Mouse (Mus musculus) embryonic facial prominence, embryonic 10.5 days (tissue): ENCODE measurements around the gene Rln3. TPM values are rescaled to one million over a fixed set of nuclear protein-coding genes. Genes with fewer than 3 reads are reported as not detected.

Experiments used
- DNase-seq: peaks from one replicate; pipeline ENCODE4 v3.0.0-alpha.2; 2017; ENCODE audit warnings: low spot score
- H3K27ac ChIP-seq: fragments of 300-500 bp; sonication (generic); replicated peaks from 2 replicates; pipeline ENCODE4 v1.5.1; 2016; ENCODE audit warnings: mild to moderate bottlenecking
- H3K27me3 ChIP-seq: fragments of 300-500 bp; sonication (generic); replicated peaks from 2 replicates; pipeline ENCODE4 v1.6.1; 2016; ENCODE audit warnings: low read depth, mild to moderate bottlenecking; ENCODE audit not compliant: poor library complexity, severe bottlenecking
- H3K36me3 ChIP-seq: fragments of 300-500 bp; sonication (generic); replicated peaks from 2 replicates; pipeline ENCODE4 v1.6.1; 2016; ENCODE audit warnings: mild to moderate bottlenecking, moderate library complexity
- H3K4me1 ChIP-seq: fragments of 300-500 bp; sonication (generic); 2 replicates; pipeline ENCODE4 v1.6.1; 2016
- H3K4me3 ChIP-seq: fragments of 300-500 bp; sonication (generic); 2 replicates; pipeline ENCODE4 v1.5.1; 2016; ENCODE audit warnings: mild to moderate bottlenecking, moderate library complexity
- H3K9me3 ChIP-seq: fragments of 300-500 bp; sonication (generic); 2 replicates; pipeline ENCODE4 v1.6.1; 2016; ENCODE audit warnings: mild to moderate bottlenecking
- WGBS: fragments of 180-500 bp; shearing (Covaris S2); methylation state at CpG from one replicate; pipeline ENCODE4 v1.1.7; 2016; 5-methylcytosine and 5-hydroxymethylcytosine counted together
- polyA plus RNA-seq: library from polyadenylated mRNA; unstranded; fragments of >200 nt; fragmentation: Nextera tagmentation; extraction: Ambion mirVana; gene quantifications from 2 replicates; pipeline ENCODE4 v1.2.1, GENCODE M21; 2016

Rln3 gene
- polyA plus RNA-seq, 1 experiment from 2014 or later = not detected

DNA sequence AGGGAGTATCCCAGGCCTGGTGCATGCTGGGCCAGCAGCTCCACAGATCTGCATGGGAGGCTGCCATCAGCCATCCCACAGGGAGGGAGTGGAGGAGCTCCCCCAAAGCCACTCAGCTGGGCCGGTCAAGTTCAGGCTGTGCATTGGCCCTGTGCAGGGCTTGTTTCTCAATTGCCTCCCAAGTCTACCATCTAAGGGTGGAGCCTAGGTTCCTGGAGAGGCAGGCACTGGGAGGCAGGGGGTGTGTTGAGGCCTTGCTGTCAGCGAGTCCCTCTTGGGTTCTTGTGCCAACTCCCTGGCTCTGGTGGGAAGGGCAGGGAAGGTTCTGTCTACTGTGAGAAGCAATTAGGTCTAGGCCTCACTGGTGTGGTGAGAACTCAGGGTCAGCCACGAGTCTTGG is 27.1 kb upstream of the Rln3 start:
- H3K27ac ChIP-seq = peak overlapping the region; percentile 16; the same call in 1 of the 2 replicates
- H3K27me3 ChIP-seq = no peaks in the 10 kb centered on the region
- H3K4me1 ChIP-seq = peaks cover 76% of the 10 kb centered on the region
- no peak overlapping the region for H3K4me3 ChIP-seq
- peaks cover 33% of the 10 kb centered on the region for H3K36me3 ChIP-seq
- H3K9me3 ChIP-seq = no peaks in the 10 kb centered on the region
- WGBS = 82% methylated on average over 3 of the region's 3 CpGs
- DNase-seq = no peak

DNA sequence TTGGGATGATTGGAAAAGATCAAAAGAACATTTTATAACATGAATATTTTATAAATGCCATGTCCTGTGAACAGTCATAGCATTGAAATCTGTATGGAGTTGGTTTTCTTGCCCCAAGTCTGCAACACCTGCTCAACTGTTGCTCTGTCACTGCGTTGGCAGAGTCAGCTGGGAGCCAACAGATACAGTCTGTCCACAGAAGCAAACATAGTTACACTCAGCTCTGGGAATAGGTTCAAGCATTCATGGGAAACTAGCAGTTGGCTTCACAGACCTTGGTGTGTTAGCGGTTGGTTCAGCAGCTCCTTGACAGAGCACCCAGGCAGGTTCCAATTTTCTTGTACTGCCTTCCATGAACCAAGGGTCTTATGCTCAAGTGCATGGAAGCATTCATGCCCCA is 25.9 kb upstream of the Rln3 start:
- peaks cover 69% of the 10 kb centered on the region for H3K4me1 ChIP-seq
- H3K27ac ChIP-seq = no peak overlapping the region
- H3K4me3 ChIP-seq = no peak overlapping the region
- DNase-seq = no peak
- H3K27me3 ChIP-seq = no peaks in the 10 kb centered on the region
- H3K9me3 ChIP-seq = no peaks in the 10 kb centered on the region
- H3K36me3 ChIP-seq = peaks cover 21% of the 10 kb centered on the region
- WGBS = 91% methylated on average over 2 of the region's 2 CpGs

GRCm38 (mm10) chr8:84070241-84070640 is 25.4 kb upstream of the Rln3 start:
- DNase-seq = no peak
- peaks cover 17% of the 10 kb centered on the region for H3K36me3 ChIP-seq

GRCm38 (mm10) chr8:84069750-84070149 is 24.9 kb upstream of the Rln3 start:
- no peak overlapping the region for H3K4me3 ChIP-seq
- 0 out of 2 replicates have a peak overlapping the region, but pooled peaks have one; percentile 12 for H3K27ac ChIP-seq
- no peaks in the 10 kb centered on the region for H3K9me3 ChIP-seq
- DNase-seq = no peak
- no peaks in the 10 kb centered on the region for H3K27me3 ChIP-seq
- 75% methylated on average over 2 of the region's 2 CpGs for WGBS
- peaks cover 12% of the 10 kb centered on the region for H3K36me3 ChIP-seq
- peaks cover 62% of the 10 kb centered on the region for H3K4me1 ChIP-seq

More at GRCm38 (mm10) chr8:84070241-84070640, 25.4 kb upstream of the Rln3 start:
- 86% methylated on average over 5 of the region's 5 CpGs for WGBS
- H3K27ac ChIP-seq = no peak overlapping the region
- H3K4me1 ChIP-seq = peaks cover 67% of the 10 kb centered on the region
- no peak overlapping the region for H3K4me3 ChIP-seq
- H3K9me3 ChIP-seq = no peaks in the 10 kb centered on the region
- H3K27me3 ChIP-seq = no peaks in the 10 kb centered on the region

- WGBS = 27% methylated on average over 1 of the region's 1 CpGs
- H3K27ac ChIP-seq = 0 out of 2 replicates have a peak overlapping the region, but pooled peaks have one; percentile 12
- H3K4me1 ChIP-seq = peaks cover 59% of the 10 kb centered on the region
These were observed 24.4 kb upstream of the Rln3 start for GRCm38 (mm10) chr8:84069169-84069568.

DNA sequence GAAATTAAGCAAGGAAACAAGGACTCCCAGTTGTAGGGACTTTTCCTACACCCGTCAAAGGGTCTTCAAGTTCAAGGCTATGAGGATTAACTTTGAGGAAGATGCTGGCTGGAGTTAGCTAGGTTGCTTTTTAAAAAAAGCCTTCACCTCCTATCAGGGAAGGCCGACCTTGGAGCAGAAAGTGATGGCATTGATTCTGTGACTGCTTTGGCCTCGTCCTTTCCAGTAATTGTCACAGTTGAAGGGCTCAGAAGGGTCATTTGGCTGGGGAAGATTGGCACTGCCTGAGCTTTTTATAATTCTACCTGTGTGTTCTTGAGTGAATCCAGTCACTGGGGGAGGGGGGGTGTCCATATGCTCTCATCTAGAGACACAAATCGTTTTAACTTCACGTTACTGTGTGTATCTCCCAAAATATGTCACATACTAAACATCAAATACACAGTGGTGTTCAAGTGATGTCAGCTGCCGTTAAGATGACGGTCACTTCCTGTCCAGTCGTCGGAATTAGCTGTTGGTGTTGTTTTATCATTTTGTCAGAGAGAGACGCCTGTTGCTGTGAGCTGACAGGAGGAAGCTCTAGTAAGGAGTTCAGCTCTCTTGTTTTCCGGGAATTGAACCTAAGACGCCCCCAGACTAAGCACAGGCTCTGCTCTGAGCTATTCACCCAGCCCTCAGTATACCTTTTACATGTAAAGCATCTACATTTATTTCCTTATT is 23.7 kb upstream of the Rln3 start:
- Histone ChIP-seq H3K9me3 (no peaks in the 10 kb centered on the region), H3K27me3 (no peaks in the 10 kb centered on the region), H3K4me3 (peak overlapping the region; percentile 92; the same call in 1 of the 2 replicates), H3K36me3 (no peaks in the 10 kb centered on the region), H3K27ac (no peak overlapping the region), H3K4me1 (peaks cover 54% of the 10 kb centered on the region)
- no peak for DNase-seq
- WGBS = 75% methylated on average over 12 of the region's 12 CpGs

More at GRCm38 (mm10) chr8:84069169-84069568, 24.4 kb upstream of the Rln3 start:
- H3K36me3 ChIP-seq = peaks cover 6% of the 10 kb centered on the region
- DNase-seq = no peak
- no peaks in the 10 kb centered on the region for H3K9me3 ChIP-seq
- H3K27me3 ChIP-seq = no peaks in the 10 kb centered on the region
- H3K4me3 ChIP-seq = no peak overlapping the region

DNA sequence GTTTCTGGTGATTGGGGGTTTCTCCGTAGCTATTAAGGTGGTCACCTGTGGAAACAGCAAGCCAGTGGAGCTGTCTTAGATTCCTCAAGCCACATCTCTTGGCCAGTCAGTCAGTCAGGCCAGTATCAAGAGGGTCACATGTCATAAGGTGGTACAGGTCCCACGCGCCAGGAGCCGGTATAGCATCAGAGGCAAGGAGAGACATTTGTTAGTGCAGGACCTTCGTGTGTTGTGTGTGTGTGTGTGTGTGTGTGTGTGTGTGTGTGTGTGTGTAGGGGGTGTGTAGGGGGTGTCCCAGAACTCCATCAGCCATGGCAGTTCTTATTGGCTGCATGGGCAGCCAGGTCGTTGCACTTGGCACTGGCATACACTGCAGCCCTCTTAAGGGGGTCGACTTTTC is 23.1 kb upstream of the Rln3 start:
- peak overlapping the region; percentile 92 for H3K4me3 ChIP-seq
- DNase-seq = no peak

GRCm38 (mm10) chr8:84067047-84067573 is 22.3 kb upstream of the Rln3 start:
- Histone ChIP-seq H3K27ac (peak overlapping the region; percentile 97), H3K36me3 (no peaks in the 10 kb centered on the region), H3K27me3 (no peaks in the 10 kb centered on the region), H3K4me3 (peak overlapping the region; percentile 92), H3K4me1 (peaks cover 41% of the 10 kb centered on the region), H3K9me3 (no peaks in the 10 kb centered on the region)
- DNase-seq = peak; percentile 97
- under 1% methylated on average over 58 of the region's 58 CpGs for WGBS

More for the DNA sequence above, 23.1 kb upstream of the Rln3 start:
- H3K27me3 ChIP-seq = no peaks in the 10 kb centered on the region
- peaks cover 48% of the 10 kb centered on the region for H3K4me1 ChIP-seq
- H3K36me3 ChIP-seq = no peaks in the 10 kb centered on the region
- no peak overlapping the region for H3K27ac ChIP-seq
- 90% methylated on average over 7 of the region's 7 CpGs for WGBS
- H3K9me3 ChIP-seq = no peaks in the 10 kb centered on the region

DNA sequence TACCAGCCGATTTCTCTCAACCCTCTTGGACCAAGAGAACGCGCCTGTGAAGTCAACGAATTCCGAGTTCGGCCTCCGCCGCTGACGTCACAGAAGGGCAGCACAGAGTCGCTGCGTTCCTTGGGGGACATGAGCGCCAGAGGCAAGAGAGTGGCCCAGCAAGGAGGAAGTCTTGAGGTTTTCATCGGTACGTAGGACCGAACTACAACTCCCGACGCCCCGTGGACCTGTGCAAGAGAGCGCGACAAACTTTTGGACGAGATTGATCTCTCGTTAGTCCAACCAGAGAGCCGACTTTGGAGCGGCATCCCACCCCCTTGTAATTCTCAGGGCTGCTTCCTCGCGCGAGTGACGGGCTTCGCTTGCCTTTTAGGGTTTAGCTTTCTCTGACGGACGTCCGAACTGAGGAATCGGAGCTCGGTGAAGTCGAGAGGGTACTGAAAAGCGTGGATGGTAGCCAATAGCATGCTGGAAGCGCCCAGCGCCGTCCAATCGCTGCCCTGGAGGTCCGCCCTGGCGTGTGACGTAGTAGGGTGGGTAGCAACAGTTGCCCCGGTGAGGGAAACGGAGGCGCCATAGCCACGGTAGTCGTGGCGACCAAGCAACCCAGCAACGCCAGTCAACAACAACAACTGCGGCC is 21.6 kb upstream of the Rln3 start, which contains the start of gene Rfx1:
TSS of gene Rfx1 (plus strand) at position 544 of the 640 bp plus-strand sequence.
- Histone ChIP-seq H3K27ac (peak within 1 kb of the TSS; percentile 97), H3K27me3 (no peaks in the 10 kb centered on the region), H3K36me3 (no peaks in the 10 kb centered on the region), H3K9me3 (no peaks in the 10 kb centered on the region), H3K4me3 (peak within 1 kb of the TSS; percentile 92), H3K4me1 (peaks cover 37% of the 10 kb centered on the region)
- peak; percentile 99 for DNase-seq
- under 1% methylated on average over 51 of the region's 51 CpGs for WGBS

DNA sequence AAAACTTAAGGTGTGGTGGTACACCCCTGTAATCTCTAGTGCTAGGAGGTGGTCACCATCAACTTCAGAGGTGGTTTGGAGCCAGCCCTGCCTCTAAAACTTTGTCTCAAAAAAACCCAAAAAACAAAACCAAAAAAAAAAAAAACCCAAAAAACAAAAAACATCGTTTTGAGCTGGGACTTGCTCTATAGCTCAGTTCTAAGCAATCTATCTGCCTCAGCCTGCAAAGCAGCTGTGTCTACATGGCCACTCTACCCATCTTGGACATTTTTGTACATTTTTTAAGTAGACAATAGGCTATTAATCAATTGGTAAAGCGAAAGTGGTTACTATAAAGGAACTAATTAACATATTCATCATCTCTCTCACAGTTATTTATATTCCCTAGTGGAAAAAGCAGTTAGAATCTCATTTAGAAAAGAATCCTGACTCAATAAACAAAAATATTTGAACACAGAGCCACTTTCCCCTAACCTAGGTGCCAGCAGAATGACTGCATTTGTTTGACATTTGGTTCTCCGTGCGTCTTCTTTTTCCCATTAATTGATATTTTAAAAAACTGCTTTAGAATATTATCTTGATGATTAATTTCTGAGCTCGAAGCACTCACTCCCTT is 20.8 kb upstream of the Rln3 start:
- 40% methylated on average over 5 of the region's 5 CpGs for WGBS

GRCm38 (mm10) chr8:84065037-84065436 is 20.2 kb upstream of the Rln3 start, which contains the start of gene Gm10643:
Gene Gm10643 (minus strand): TSS chr8:84065137.
- no peak for DNase-seq
- H3K36me3 ChIP-seq = no peaks in the 10 kb centered on the region
- H3K27ac ChIP-seq = peak within 1 kb of the TSS; percentile 97
- H3K27me3 ChIP-seq = no peaks in the 10 kb centered on the region
- H3K4me1 ChIP-seq = peaks cover 33% of the 10 kb centered on the region
- WGBS = 89% methylated on average over 1 of the region's 1 CpGs
- no peaks in the 10 kb centered on the region for H3K9me3 ChIP-seq
- H3K4me3 ChIP-seq = peak within 1 kb of the TSS; percentile 92

More for the DNA sequence above, 20.8 kb upstream of the Rln3 start:
- Histone ChIP-seq H3K4me1 (peaks cover 37% of the 10 kb centered on the region), H3K36me3 (no peaks in the 10 kb centered on the region), H3K27ac (peak overlapping the region; percentile 97), H3K9me3 (no peaks in the 10 kb centered on the region), H3K4me3 (peak overlapping the region; percentile 92), H3K27me3 (no peaks in the 10 kb centered on the region)
- no peak for DNase-seq

GRCm38 (mm10) chr8:84063861-84064610 is 19.2 kb upstream of the Rln3 start:
- Histone ChIP-seq H3K4me3 (no peak overlapping the region), H3K9me3 (no peaks in the 10 kb centered on the region), H3K36me3 (no peaks in the 10 kb centered on the region), H3K4me1 (peaks cover 23% of the 10 kb centered on the region), H3K27me3 (no peaks in the 10 kb centered on the region), H3K27ac (no peak overlapping the region)
- no peak for DNase-seq
- 75% methylated on average over 8 of the region's 8 CpGs for WGBS
